Mouse (Mus musculus) neural tube, embryonic 12.5 days (tissue): Measurements from ENCODE around the gene Rnf126. TPM values are rescaled to one million over a fixed set of nuclear protein-coding genes. Genes with fewer than 3 reads are reported as not detected.

Experiments
- ATAC-seq: fragments of 200-750 bp; cut with Nextera tagmentation; 2 replicates; pipeline ENCODE4 v1.8.0; 2017; ENCODE audit warnings: low read depth, mild to moderate bottlenecking, moderate TSS enrichment, moderate library complexity; ENCODE audit not compliant: low FRiP score
- H3K27ac ChIP-seq: fragments of 300-500 bp; sonication (generic); 2 replicates; pipeline ENCODE4 v1.5.1; 2016
- H3K27me3 ChIP-seq: fragments of 300-500 bp; sonication (generic); replicated peaks from 2 replicates; pipeline ENCODE4 v1.6.1; 2016; ENCODE audit warnings: mild to moderate bottlenecking
- H3K36me3 ChIP-seq: fragments of 300-500 bp; sonication (generic); 2 replicates; pipeline ENCODE4 v1.6.1; 2016; ENCODE audit warnings: mild to moderate bottlenecking
- H3K4me1 ChIP-seq: fragments of 300-500 bp; sonication (generic); 2 replicates; pipeline ENCODE4 v1.6.1; 2016
- H3K4me2 ChIP-seq: fragments of 300-500 bp; sonication (generic); replicated peaks from 2 replicates; pipeline ENCODE4 v1.6.1; 2016; ENCODE audit warnings: mild to moderate bottlenecking
- H3K4me3 ChIP-seq: fragments of 300-500 bp; sonication (generic); 2 replicates; pipeline ENCODE4 v1.5.1; 2016
- H3K9ac ChIP-seq: fragments of 300-500 bp; sonication (generic); 2 replicates; pipeline ENCODE4 v1.6.1; 2016; ENCODE audit warnings: mild to moderate bottlenecking
- H3K9me3 ChIP-seq: fragments of 300-500 bp; sonication (generic); 2 replicates; pipeline ENCODE4 v1.6.1; 2016; ENCODE audit warnings: mild to moderate bottlenecking
- WGBS: fragments of 180-500 bp; shearing (Covaris S2); methylation state at CpG from one replicate; pipeline ENCODE4 v1.1.7; 2016; 5-methylcytosine and 5-hydroxymethylcytosine counted together
- polyA plus RNA-seq: library from polyadenylated mRNA; unstranded; fragments of >200 nt; fragmentation: Nextera tagmentation; extraction: Ambion mirVana; gene quantifications from 2 replicates; pipeline ENCODE4 v1.2.1, GENCODE M21; 2016

Gene Rnf126
- polyA plus RNA-seq, 1 experiment from 2014 or later: 118 TPM

DNA sequence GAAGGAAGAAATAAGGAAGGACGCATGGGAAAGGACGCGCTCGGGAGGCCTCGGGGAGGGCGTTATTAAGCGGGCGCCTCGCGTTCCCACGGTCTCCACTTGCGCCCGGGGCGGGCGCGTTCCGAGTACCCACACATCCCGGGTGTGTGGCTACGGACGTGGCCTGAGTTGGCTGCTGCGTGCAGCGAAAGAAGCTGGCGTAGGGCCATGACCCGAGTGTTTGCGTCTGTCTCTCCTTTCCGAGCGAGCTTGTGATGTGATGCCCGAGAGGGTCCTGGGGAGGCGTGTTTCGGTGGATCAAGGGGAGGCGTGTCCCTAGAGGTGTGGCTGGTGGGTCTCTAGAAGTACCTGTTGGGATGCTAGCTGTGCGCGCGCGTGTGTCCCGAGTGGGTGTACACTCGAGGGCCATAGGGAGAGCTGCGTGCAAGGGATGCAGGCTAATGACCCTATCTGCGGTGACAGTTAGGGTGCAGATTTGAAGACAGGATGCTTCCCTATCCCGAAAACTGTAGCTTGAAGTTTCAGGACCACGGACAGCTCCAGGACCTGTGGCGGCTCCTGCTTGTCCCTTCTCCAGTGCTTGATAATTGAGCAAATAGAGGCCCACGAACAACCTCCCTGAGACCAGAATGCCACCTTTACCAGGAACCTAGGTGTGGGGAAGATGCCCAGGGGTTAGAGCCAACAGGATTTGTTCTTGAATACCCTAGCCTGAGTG, 49.0 kb downstream of the Rnf126 start:
- Histone ChIP-seq H3K27ac (no peak overlapping the region), H3K36me3 (no peaks in the 10 kb centered on the region), H3K9ac (0 out of 2 replicates have a peak overlapping the region, but pooled peaks have one; percentile 65), H3K4me3 (peak overlapping the region; percentile 56), H3K9me3 (no peaks in the 10 kb centered on the region), H3K27me3 (peaks cover 58% of the 10 kb centered on the region), H3K4me1 (peaks cover 21% of the 10 kb centered on the region), H3K4me2 (peak overlapping the region; percentile 96)
- WGBS: 4% methylated on average over 43 of the region's 43 CpGs
- ATAC-seq: no peak; the same call in 1 of the 2 replicates

DNA sequence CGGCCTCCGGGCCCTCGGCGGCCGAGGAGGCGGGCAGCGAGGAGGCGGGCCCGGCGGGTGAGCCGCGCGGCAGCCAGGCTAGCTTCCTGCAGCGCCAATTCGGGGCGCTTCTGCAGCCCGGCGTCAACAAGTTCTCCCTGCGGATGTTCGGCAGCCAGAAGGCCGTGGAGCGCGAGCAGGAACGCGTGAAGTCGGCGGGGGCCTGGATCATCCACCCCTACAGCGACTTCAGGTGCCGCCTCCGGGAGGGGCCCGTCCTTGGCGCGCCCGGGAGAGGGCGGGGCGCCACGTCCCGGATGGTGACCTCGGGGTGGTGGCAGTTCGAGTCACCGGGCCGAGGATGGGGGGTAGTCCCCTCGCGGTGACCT, 49.8 kb downstream of the Rnf126 start:
- Histone ChIP-seq H3K27me3 (peaks cover 58% of the 10 kb centered on the region), H3K27ac (no peak overlapping the region), H3K9me3 (no peaks in the 10 kb centered on the region), H3K36me3 (peaks cover 2% of the 10 kb centered on the region; the same call in 1 of the 2 replicates), H3K9ac (peak overlapping the region; percentile 65), H3K4me1 (peaks cover 21% of the 10 kb centered on the region), H3K4me2 (peak overlapping the region; percentile 96), H3K4me3 (peak overlapping the region; percentile 56)
- ATAC-seq: no peak
- WGBS: under 1% methylated on average over 44 of the region's 44 CpGs

DNA sequence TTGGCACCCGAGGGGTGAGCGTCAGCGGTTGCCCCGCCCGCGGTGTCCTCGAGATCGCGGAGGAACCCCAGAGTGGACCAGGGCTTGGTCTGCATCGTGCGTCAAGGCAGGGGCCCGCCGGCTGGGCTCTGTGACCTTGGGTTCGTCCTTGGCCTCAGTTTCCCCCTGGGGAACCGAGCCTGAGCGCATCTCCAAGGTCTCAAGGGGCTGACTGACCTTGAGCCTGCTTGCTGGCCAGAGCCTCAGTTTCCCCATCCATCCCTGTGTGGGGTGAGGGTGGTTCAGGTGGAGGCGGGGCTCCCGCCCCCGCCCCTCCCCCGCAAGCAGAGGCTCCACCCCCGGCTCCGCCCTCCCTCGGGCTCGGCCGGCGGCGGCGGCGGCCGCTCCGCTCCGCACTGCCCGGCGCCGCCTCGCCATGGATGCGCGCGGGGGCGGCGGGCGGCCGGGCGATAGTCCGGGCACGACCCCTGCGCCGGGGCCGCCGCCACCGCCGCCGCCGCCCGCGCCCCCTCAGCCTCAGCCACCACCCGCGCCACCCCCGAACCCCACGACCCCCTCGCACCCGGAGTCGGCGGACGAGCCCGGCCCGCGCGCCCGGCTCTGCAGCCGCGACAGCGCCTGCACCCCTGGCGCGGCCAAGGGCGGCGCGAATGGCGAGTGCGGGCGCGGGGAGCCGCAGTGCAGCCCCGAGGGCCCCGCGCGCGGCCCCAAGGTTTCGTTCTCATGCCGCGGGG, 50.3 kb downstream of the Rnf126 start, which contains the start of gene Hcn2:
Gene Hcn2, plus strand, starts transcription at position 381 of the 734 bp plus-strand sequence.
- H3K27me3 ChIP-seq: peaks cover 58% of the 10 kb centered on the region
- 1% methylated on average over 83 of the region's 91 CpGs for WGBS
- peak within 1 kb of the TSS; percentile 65 for H3K9ac ChIP-seq
- peaks cover 21% of the 10 kb centered on the region for H3K4me1 ChIP-seq
- H3K36me3 ChIP-seq: peaks cover 8% of the 10 kb centered on the region
- ATAC-seq: peak; percentile 36; the same call in 1 of the 2 replicates
- H3K4me2 ChIP-seq: peak within 1 kb of the TSS; percentile 96
- no peak within 1 kb of the TSS for H3K27ac ChIP-seq
- H3K4me3 ChIP-seq: peak within 1 kb of the TSS; percentile 56
- no peaks in the 10 kb centered on the region for H3K9me3 ChIP-seq

DNA sequence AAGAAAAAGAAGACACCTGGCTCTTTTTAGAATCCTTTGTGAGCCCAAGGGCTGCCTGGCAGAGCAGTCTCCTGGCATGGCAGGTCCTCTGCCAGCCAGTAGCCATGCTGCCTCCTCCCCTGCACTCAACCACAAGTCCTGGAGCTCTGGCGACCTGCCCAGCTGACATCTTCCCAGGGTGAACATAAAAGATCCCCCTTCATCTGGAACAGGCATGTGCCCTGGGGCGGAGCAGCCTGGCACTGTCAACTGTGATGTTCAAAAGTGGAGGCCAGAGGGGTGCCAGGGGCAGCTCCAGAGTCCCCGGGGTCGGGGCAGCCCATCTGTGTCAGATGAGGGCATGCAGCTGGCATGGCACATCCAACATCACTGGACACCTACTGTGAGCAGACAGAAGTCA, 51.8 kb downstream of the Rnf126 start:
- no peaks in the 10 kb centered on the region for H3K9me3 ChIP-seq
- no peak overlapping the region for H3K27ac ChIP-seq
- WGBS: 60% methylated on average over 4 of the region's 4 CpGs
- peaks cover 21% of the 10 kb centered on the region for H3K4me1 ChIP-seq
- no peak overlapping the region for H3K4me3 ChIP-seq
- H3K4me2 ChIP-seq: no peak overlapping the region
- peaks cover 53% of the 10 kb centered on the region for H3K27me3 ChIP-seq
- no peak overlapping the region for H3K9ac ChIP-seq
- peaks cover 22% of the 10 kb centered on the region for H3K36me3 ChIP-seq
- no peak for ATAC-seq

DNA sequence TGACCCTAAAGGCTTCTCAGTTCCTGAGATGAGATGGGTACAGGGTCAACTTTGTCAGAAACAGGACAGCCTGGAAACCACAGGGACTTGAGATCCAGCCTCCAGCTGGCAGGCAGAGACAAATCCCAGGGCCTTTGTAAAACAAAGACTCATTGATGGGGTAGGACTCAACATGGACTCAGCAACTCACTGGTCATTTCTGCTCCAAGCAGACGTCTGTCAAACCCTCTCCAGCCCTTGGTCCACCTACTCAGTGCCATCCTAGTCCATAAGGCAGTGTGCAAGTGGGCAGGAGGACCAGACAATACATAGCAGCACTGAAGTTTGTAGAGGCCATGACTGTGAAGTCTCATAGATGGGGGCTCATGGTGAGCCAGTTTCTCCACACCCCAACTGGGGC, 53.6 kb downstream of the Rnf126 start:
- 45% methylated on average over 1 of the region's 1 CpGs for WGBS
- Histone ChIP-seq H3K36me3 (peaks cover 38% of the 10 kb centered on the region), H3K9ac (no peak overlapping the region), H3K9me3 (no peaks in the 10 kb centered on the region), H3K4me3 (no peak overlapping the region), H3K27me3 (peaks cover 39% of the 10 kb centered on the region), H3K27ac (no peak overlapping the region), H3K4me1 (peaks cover 25% of the 10 kb centered on the region), H3K4me2 (no peak overlapping the region)
- no peak for ATAC-seq

DNA sequence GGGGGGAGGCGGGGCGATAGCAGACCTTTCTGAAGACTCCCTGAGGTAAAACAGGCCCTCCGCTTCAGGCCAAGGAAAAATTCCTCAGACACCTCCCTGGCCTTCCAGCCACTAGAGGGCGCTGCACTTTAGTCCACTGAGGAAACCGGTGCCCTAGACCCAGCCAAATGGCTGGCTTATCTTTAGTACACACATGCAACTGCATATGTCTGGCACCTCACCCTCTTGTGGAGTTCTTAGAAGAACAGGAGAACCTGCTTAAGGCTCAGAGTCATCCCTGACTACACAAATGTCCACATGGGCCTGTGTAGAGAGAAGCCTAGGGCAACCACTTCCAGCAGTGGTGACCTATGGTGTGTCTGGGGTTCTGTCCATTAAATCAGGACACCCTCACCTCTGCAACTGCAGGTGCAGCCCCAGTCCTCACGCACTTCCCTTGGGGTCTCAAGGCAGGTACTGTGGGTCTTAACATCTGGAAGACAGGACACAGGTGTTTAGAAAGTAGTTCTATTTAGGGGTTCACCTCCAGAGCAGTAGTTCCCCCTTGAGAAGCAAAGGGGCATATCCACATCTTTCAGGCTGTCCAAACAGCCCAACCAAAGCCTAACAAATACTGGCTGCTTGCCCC, 54.1 kb downstream of the Rnf126 start:
- peaks cover 23% of the 10 kb centered on the region for H3K4me1 ChIP-seq
- no peak overlapping the region for H3K9ac ChIP-seq
- no peak overlapping the region for H3K4me3 ChIP-seq
- peaks cover 34% of the 10 kb centered on the region for H3K27me3 ChIP-seq
- peaks cover 38% of the 10 kb centered on the region for H3K36me3 ChIP-seq
- H3K27ac ChIP-seq: no peak overlapping the region
- 14% methylated on average over 5 of the region's 6 CpGs for WGBS
- H3K4me2 ChIP-seq: no peak overlapping the region
- peak; percentile 28; the same call in 1 of the 2 replicates for ATAC-seq
- no peaks in the 10 kb centered on the region for H3K9me3 ChIP-seq

DNA sequence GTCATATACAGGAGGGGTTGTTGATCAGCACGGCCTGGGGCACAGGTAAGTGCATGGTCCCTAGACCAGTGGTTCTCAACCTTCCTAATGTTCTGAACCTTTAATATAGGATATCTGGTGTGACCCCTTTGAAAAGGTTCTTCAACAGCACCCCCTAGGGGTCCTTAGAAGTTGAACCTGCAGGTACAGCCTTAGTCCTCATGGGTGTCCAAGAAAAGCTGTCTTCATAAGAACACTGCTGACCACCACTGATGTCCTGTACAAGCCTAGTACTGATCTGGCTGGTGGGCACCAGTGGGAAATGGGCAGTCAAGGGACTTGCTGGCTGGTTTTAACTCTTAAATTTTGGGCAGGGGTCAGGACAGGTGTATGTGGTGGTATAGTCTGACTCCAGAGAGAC, 54.7 kb downstream of the Rnf126 start:
- H3K9me3 ChIP-seq: no peaks in the 10 kb centered on the region
- ATAC-seq: 0 out of 2 replicates have a peak, but pooled peaks have one; percentile 7
- no peak overlapping the region for H3K9ac ChIP-seq
- peaks cover 38% of the 10 kb centered on the region for H3K36me3 ChIP-seq
- H3K4me1 ChIP-seq: peaks cover 19% of the 10 kb centered on the region
- 84% methylated on average over 1 of the region's 1 CpGs for WGBS
- H3K4me2 ChIP-seq: no peak overlapping the region
- no peak overlapping the region for H3K27ac ChIP-seq
- H3K27me3 ChIP-seq: peaks cover 28% of the 10 kb centered on the region
- no peak overlapping the region for H3K4me3 ChIP-seq

DNA sequence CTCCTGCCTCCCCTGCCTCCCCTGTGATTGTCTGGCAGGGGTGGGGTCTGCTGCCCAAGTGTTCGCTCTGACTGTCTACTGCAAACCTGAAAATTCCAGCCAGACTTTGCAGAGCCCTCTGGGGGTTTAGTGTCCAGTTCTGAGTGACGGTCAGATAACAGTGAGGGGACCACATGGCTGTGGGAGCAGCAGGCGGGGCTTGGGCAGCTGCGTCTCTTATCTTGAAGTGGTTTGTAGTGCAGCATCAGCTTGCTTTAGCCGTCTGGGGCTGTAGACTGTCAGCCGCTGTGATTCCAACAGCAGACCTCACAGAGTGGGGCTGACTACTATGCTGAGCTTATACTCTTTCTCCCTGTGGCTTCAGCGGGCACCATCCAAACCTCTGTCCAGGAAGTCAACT, 57.4 kb downstream of the Rnf126 start:
- H3K27me3 ChIP-seq: 0 out of 2 replicates have a peak, but pooled peaks cover 2% of the 10 kb centered on the region
- no peak overlapping the region for H3K4me2 ChIP-seq
- H3K9ac ChIP-seq: no peak overlapping the region
- ATAC-seq: no peak
- no peak overlapping the region for H3K4me3 ChIP-seq
- peaks cover 38% of the 10 kb centered on the region for H3K36me3 ChIP-seq
- whole genome bisulfite sequencing: 85% methylated on average over 7 of the region's 7 CpGs
- H3K27ac ChIP-seq: no peak overlapping the region
- H3K9me3 ChIP-seq: no peaks in the 10 kb centered on the region
- H3K4me1 ChIP-seq: peaks cover 31% of the 10 kb centered on the region

DNA sequence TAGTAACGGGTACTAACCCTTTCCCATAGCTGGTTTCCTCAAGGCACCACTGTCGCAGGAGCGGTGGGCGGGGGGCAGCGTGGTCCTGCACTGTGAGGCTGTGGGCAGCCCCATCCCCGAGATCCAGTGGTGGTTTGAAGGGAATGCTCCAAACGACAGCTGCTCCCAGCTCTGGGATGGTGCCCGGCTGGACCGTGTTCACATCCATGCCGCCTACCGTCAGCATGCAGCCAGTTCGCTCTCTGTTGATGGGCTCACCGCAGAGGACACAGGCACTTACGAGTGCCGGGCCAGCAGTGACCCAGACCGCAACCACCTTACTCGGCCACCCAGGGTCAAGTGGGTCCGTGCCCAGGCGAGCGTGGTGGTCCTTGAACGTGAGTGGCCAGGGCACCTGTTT, 58.1 kb downstream of the Rnf126 start:
- Histone ChIP-seq H3K27ac (no peak overlapping the region), H3K36me3 (peaks cover 38% of the 10 kb centered on the region), H3K4me2 (no peak overlapping the region), H3K27me3 (0 out of 2 replicates have a peak, but pooled peaks cover under 1% of the 10 kb centered on the region), H3K9ac (no peak overlapping the region), H3K4me1 (peaks cover 31% of the 10 kb centered on the region), H3K4me3 (no peak overlapping the region), H3K9me3 (no peaks in the 10 kb centered on the region)
- WGBS: 91% methylated on average over 21 of the region's 21 CpGs
- ATAC-seq: no peak

Other genes with a start within 250 kb of the Rnf126 start
- 16.2 and 17.9 TPM in 2 replicates for gene Plpp2, start 233.2 kb downstream of the Rnf126 start, polyA plus RNA-seq
- gene Mier2, start 211.8 kb downstream of the Rnf126 start, polyA plus RNA-seq: 67.4 and 69.5 TPM in 2 replicates
- not detected in 2 replicates for gene Theg, start 179.6 kb downstream of the Rnf126 start, polyA plus RNA-seq
- 0.09 TPM in 1 of 2 replicates, not detected in the other for gene C2cd4c, start 152.9 kb downstream of the Rnf126 start, polyA plus RNA-seq
- 35.5 and 43.9 TPM in 2 replicates for gene Shc2, start 129.0 kb downstream of the Rnf126 start, polyA plus RNA-seq
- gene Odf3l2, start 121.2 kb downstream of the Rnf126 start, polyA plus RNA-seq: not detected in 2 replicates
- 1.1 and 2.0 TPM in 2 replicates for gene Madcam1, start 102.4 kb downstream of the Rnf126 start, polyA plus RNA-seq
- 75.2 and 79.6 TPM in 2 replicates for gene Tpgs1, start 97.6 kb downstream of the Rnf126 start, polyA plus RNA-seq
- 136 and 141 TPM in 2 replicates for gene Cdc34, start 84.8 kb downstream of the Rnf126 start, polyA plus RNA-seq
- gene Gzmm, start 77.9 kb downstream of the Rnf126 start, polyA plus RNA-seq: 0.65 and 1.4 TPM in 2 replicates
- 634 and 639 TPM in 2 replicates for gene Bsg, start 62.5 kb downstream of the Rnf126 start, polyA plus RNA-seq
- 0.61 and 0.79 TPM in 2 replicates for gene Hcn2, start 50.3 kb downstream of the Rnf126 start, polyA plus RNA-seq
- gene Polrmt, start 20.4 kb downstream of the Rnf126 start, polyA plus RNA-seq: 44.7 and 44.9 TPM in 2 replicates
- gene Fgf22, start 11.9 kb downstream of the Rnf126 start, polyA plus RNA-seq: 0.55 and 1.2 TPM in 2 replicates
- 1.5 and 2.0 TPM in 2 replicates for gene Fstl3, start 10.3 kb upstream of the Rnf126 start, polyA plus RNA-seq
- gene Prss57, start 24.0 kb upstream of the Rnf126 start, polyA plus RNA-seq: 0.16 and 0.42 TPM in 2 replicates
- 196 and 205 TPM in 2 replicates for gene Palm, start 26.6 kb upstream of the Rnf126 start, polyA plus RNA-seq
- gene Misp, start 54.0 kb upstream of the Rnf126 start, polyA plus RNA-seq: 1.6 and 2.3 TPM in 2 replicates
- gene Ptbp1, start 87.5 kb upstream of the Rnf126 start, polyA plus RNA-seq: 180 and 189 TPM in 2 replicates
- gene Prtn3, start 107.5 kb upstream of the Rnf126 start, polyA plus RNA-seq: 12.6 and 15.5 TPM in 2 replicates
- 296 and 301 TPM in 2 replicates for gene Plppr3, start 107.7 kb upstream of the Rnf126 start, polyA plus RNA-seq
- 0.34 and 0.53 TPM in 2 replicates for gene Elane, start 119.3 kb upstream of the Rnf126 start, polyA plus RNA-seq
- not detected in 2 replicates for gene Cfd, start 123.9 kb upstream of the Rnf126 start, polyA plus RNA-seq
- 60.5 and 62.6 TPM in 2 replicates for gene Med16, start 142.0 kb upstream of the Rnf126 start, polyA plus RNA-seq
- gene Gm26602, start 143.9 kb upstream of the Rnf126 start, polyA plus RNA-seq: 28.4 and 40.5 TPM in 2 replicates
- gene Kiss1r, start 150.0 kb upstream of the Rnf126 start, polyA plus RNA-seq: 1.1 and 1.3 TPM in 2 replicates
- 185 and 186 TPM in 2 replicates for gene R3hdm4, start 154.3 kb upstream of the Rnf126 start, polyA plus RNA-seq
- 4.9 and 7.7 TPM in 2 replicates for gene Arid3a, start 160.1 kb upstream of the Rnf126 start, polyA plus RNA-seq
- gene Wdr18, start 193.2 kb upstream of the Rnf126 start, polyA plus RNA-seq: 84.5 and 98.3 TPM in 2 replicates
- gene Grin3b, start 203.8 kb upstream of the Rnf126 start, polyA plus RNA-seq: 0.24 and 0.40 TPM in 2 replicates
- gene Tmem259, start 217.4 kb upstream of the Rnf126 start, polyA plus RNA-seq: 26.3 and 27.7 TPM in 2 replicates
- gene Cnn2, start 221.6 kb upstream of the Rnf126 start, polyA plus RNA-seq: 106 and 107 TPM in 2 replicates
- gene Abca7, start 229.5 kb upstream of the Rnf126 start, polyA plus RNA-seq: 9.9 and 10.7 TPM in 2 replicates
- gene Arhgap45, start 249.7 kb upstream of the Rnf126 start, polyA plus RNA-seq: 4.3 and 4.7 TPM in 2 replicates